Mouse (Mus musculus): ENCODE data around the gene Blm. TPM values are rescaled to one million over a fixed set of nuclear protein-coding genes. Genes with fewer than 3 reads are reported as not detected.
"Not testable (repeated sequence)": the region's sequence is repeated elsewhere in the genome, so short reads cannot be mapped to it uniquely, and the experiment has no call there.

The Blm gene
- polyA plus RNA-seq, 1 experiment from 2014 or later: 29.6 TPM

DNA sequence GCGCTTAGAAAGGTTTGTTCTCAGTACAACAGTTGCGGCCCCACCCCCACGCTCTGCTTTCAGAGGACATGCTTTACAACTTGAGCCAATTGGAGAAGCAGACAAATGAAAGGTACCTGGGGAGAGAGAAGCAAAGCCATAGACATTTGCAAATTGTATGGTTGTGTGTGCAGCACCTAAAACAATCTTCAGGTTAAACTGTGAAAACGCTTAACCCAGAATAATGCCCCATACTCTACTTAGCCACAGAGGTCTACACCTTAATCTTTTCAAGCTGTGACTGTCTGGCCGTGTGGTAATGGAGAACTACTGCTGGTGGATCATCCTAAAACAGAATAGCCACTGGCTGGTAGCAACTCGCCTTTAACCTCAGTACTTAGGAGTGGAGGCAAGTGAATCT, 8.2 kb downstream of the Blm start:
- H3K27me3 ChIP-seq: no peaks in the 10 kb centered on the region

GRCm38 (mm10) chr7:80512408-80513085, 22.4 kb downstream of the Blm start:
- Histone ChIP-seq H3K27me3 (no peaks in the 10 kb centered on the region), H3K27ac (no peak overlapping the region), H3K9me3 (no peaks in the 10 kb centered on the region), H3K36me3 (peaks cover 37% of the 10 kb centered on the region), H3K9ac (no peak overlapping the region), H3K4me2 (no peak overlapping the region), H3K4me1 (no peaks in the 10 kb centered on the region), H3K4me3 (no peak overlapping the region)
- WGBS: 91% methylated on average over 16 of the region's 16 CpGs
- ATAC-seq (ENCODE audit: borderline replicate concordance, extremely low read depth, low FRiP score, low TSS enrichment): no peak

More for the DNA sequence above, 8.2 kb downstream of the Blm start:
- no peaks in the 10 kb centered on the region for H3K36me3 ChIP-seq
- ATAC-seq (ENCODE audit: borderline replicate concordance, extremely low read depth, low FRiP score, low TSS enrichment): no peak
- H3K27ac ChIP-seq: no peak overlapping the region
- no peak overlapping the region for H3K9ac ChIP-seq
- H3K9me3 ChIP-seq: no peaks in the 10 kb centered on the region
- WGBS: 72% methylated on average over 6 of the region's 6 CpGs
- no peaks in the 10 kb centered on the region for H3K4me1 ChIP-seq
- H3K4me2 ChIP-seq: no peak overlapping the region
- no peak overlapping the region for H3K4me3 ChIP-seq

DNA sequence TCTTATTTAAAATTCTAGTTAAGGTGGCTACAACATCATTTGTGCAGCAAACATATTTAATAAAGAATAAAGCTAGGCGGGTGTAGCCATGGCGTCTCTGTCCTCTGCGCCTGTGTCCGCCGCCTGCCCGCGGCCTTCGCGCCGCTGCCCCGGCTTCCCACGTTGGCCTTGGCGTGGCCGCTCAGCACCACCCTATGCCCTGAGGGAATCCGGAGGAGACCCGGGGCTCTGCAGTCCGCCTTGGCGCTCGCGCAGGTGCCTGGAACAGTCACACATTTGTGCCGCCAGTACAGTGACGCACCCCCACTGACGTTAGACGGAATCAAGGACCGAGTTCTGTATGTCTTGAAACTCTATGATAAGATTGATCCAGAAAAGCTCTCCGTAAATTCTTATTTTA, 27.2 kb downstream of the Blm start:
- not testable (repeated sequence) for H3K9ac ChIP-seq; ATAC-seq (ENCODE audit: borderline replicate concordance, extremely low read depth, low FRiP score, low TSS enrichment); H3K4me2 ChIP-seq; H3K4me3 ChIP-seq; H3K27ac ChIP-seq; H3K9me3 ChIP-seq; H3K27me3 ChIP-seq
- peaks cover 17% of the 10 kb centered on the region; the same call in 1 of the 2 replicates for H3K4me1 ChIP-seq
- peaks cover 54% of the 10 kb centered on the region for H3K36me3 ChIP-seq
- 99% methylated on average over 26 of the region's 26 CpGs for WGBS

DNA sequence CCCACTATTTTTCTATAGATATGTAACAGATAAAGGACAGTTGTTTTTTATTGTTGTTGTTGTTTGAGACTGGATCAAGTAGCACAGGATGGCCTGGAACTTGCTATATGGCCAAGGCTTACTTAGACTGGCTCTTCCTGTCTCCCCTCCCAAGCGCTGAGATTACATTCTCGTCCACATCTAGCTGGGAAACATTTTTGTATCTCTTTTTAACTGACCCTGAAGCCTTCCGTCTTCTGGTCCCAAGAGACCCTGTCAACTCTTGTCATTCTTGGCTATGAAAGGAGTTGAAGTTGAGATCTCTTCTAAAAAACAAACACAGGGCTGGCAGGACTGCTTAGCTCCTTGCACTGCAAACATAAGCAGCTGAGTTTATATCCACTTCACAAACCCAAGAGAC, 28.9 kb downstream of the Blm start:
- Histone ChIP-seq H3K9me3 (no peaks in the 10 kb centered on the region), H3K27ac (0 out of 2 replicates have a peak overlapping the region, but pooled peaks have one; percentile 24), H3K4me3 (no peak overlapping the region), H3K36me3 (peaks cover 53% of the 10 kb centered on the region), H3K9ac (no peak overlapping the region), H3K4me2 (no peak overlapping the region), H3K4me1 (peaks cover 25% of the 10 kb centered on the region; the same call in 1 of the 2 replicates), H3K27me3 (no peaks in the 10 kb centered on the region)
- no peak for ATAC-seq (ENCODE audit: borderline replicate concordance, extremely low read depth, low FRiP score, low TSS enrichment)
- 57% methylated on average over 3 of the region's 3 CpGs for WGBS

- WGBS: 63% methylated on average over 3 of the region's 3 CpGs
- ATAC-seq (ENCODE audit: borderline replicate concordance, extremely low read depth, low FRiP score, low TSS enrichment): no peak
- no peak overlapping the region for H3K4me2 ChIP-seq
These were observed 30.0 kb downstream of the Blm start for GRCm38 (mm10) chr7:80504920-80505319.

DNA sequence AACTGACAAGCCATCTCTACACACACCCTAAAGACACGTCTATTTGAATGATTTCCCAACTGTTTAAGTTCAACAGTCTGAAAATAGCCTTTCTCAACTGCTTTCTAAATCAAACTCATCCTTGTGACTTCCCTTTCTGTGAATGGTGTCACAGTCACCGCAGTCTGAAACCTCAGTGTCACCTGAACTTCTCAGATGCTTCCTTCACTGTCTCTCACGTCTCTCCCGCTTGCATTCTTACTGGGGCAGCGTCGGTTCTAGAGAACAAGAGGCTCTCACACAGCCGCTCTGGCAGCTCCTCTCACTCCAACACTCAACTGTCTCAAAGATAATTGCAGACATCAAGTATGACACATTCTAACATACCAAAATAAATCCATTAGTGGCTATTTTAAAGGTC, 33.9 kb downstream of the Blm start:
- no peak overlapping the region for H3K4me2 ChIP-seq
- no peak overlapping the region for H3K27ac ChIP-seq

More at GRCm38 (mm10) chr7:80504920-80505319, 30.0 kb downstream of the Blm start:
- Histone ChIP-seq H3K9ac (no peak overlapping the region), H3K27ac (peak overlapping the region; percentile 33; the same call in 1 of the 2 replicates), H3K36me3 (peaks cover 53% of the 10 kb centered on the region), H3K4me1 (peaks cover 30% of the 10 kb centered on the region), H3K9me3 (no peaks in the 10 kb centered on the region), H3K4me3 (no peak overlapping the region), H3K27me3 (no peaks in the 10 kb centered on the region)

DNA sequence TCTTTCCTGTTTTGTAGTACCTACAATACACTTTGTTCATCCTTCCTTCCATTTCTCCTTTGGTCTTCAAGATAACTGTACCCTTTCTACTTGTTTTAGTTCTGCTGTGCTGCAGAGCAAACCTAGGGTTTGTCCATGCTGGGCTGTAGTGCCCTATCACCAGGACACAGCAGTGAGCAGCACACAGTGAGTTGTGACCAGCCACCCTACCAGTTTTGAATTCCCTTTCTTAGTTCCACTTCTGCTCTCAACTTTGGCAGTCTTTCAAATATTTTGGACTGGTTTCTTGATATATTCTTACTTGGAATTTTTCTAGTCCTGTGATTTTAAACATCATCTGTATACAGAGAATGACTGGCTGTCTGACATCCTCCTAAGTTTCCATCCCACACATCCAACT, 34.8 kb downstream of the Blm start:
- Histone ChIP-seq H3K27me3 (no peaks in the 10 kb centered on the region), H3K27ac (peak overlapping the region; percentile 50), H3K36me3 (peaks cover 42% of the 10 kb centered on the region), H3K4me3 (no peak overlapping the region), H3K9me3 (no peaks in the 10 kb centered on the region), H3K4me1 (peaks cover 26% of the 10 kb centered on the region), H3K4me2 (no peak overlapping the region), H3K9ac (no peak overlapping the region)
- ATAC-seq (ENCODE audit: borderline replicate concordance, extremely low read depth, low FRiP score, low TSS enrichment): no peak

More for the DNA sequence above, 33.9 kb downstream of the Blm start:
- H3K9ac ChIP-seq: no peak overlapping the region
- H3K9me3 ChIP-seq: no peaks in the 10 kb centered on the region
- no peak overlapping the region for H3K4me3 ChIP-seq
- WGBS: 49% methylated on average over 7 of the region's 7 CpGs
- peaks cover 42% of the 10 kb centered on the region for H3K36me3 ChIP-seq
- H3K4me1 ChIP-seq: peaks cover 31% of the 10 kb centered on the region
- no peaks in the 10 kb centered on the region for H3K27me3 ChIP-seq
- ATAC-seq (ENCODE audit: borderline replicate concordance, extremely low read depth, low FRiP score, low TSS enrichment): no peak

GRCm38 (mm10) chr7:80499190-80499962, 35.5 kb downstream of the Blm start:
- peak overlapping the region; percentile 50 for H3K27ac ChIP-seq
- peaks cover 41% of the 10 kb centered on the region for H3K36me3 ChIP-seq
- no peaks in the 10 kb centered on the region for H3K27me3 ChIP-seq
- peak; percentile 39; the same call in 1 of the 2 replicates for ATAC-seq (ENCODE audit: borderline replicate concordance, extremely low read depth, low FRiP score, low TSS enrichment)
- no peak overlapping the region for H3K9ac ChIP-seq
- H3K9me3 ChIP-seq: no peaks in the 10 kb centered on the region
- 60% methylated on average over 9 of the region's 9 CpGs for WGBS
- no peak overlapping the region for H3K4me2 ChIP-seq
- H3K4me1 ChIP-seq: peaks cover 24% of the 10 kb centered on the region
- H3K4me3 ChIP-seq: no peak overlapping the region

DNA sequence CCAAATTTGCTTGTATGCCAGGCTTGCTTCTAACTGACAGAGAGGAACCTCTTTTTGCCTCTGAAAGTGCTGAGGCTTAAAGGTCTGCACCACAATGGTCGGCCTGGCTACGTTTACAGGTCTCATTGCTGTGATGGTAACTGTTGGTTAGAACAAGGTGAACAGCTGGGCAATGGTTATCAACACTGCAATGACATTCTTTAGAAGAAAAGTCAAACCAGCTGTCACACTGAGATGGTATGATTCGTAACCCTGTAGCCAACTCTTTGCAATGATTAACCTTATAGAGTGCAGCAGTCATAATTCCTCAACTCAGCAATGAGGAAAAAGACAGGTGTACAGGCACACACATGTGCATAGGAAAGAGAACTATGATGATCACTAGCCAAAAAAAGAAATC, 38.3 kb downstream of the Blm start:
- WGBS: 79% methylated on average over 3 of the region's 3 CpGs
- Histone ChIP-seq H3K27ac (no peak overlapping the region), H3K4me1 (peaks cover 7% of the 10 kb centered on the region), H3K9ac (no peak overlapping the region), H3K4me3 (no peak overlapping the region), H3K9me3 (no peaks in the 10 kb centered on the region), H3K4me2 (no peak overlapping the region), H3K27me3 (no peaks in the 10 kb centered on the region), H3K36me3 (peaks cover 25% of the 10 kb centered on the region)
- ATAC-seq (ENCODE audit: borderline replicate concordance, extremely low read depth, low FRiP score, low TSS enrichment): no peak

GRCm38 (mm10) chr7:80495210-80495609, 39.7 kb downstream of the Blm start:
- no peaks in the 10 kb centered on the region for H3K27me3 ChIP-seq
- no peak overlapping the region for H3K27ac ChIP-seq
- peaks cover 5% of the 10 kb centered on the region for H3K4me1 ChIP-seq
- H3K36me3 ChIP-seq: peaks cover 35% of the 10 kb centered on the region
- no peak overlapping the region for H3K9ac ChIP-seq
- 68% methylated on average over 6 of the region's 6 CpGs for WGBS
- no peak overlapping the region for H3K4me3 ChIP-seq
- no peak for ATAC-seq (ENCODE audit: borderline replicate concordance, extremely low read depth, low FRiP score, low TSS enrichment)
- no peak overlapping the region for H3K4me2 ChIP-seq
- H3K9me3 ChIP-seq: no peaks in the 10 kb centered on the region

DNA sequence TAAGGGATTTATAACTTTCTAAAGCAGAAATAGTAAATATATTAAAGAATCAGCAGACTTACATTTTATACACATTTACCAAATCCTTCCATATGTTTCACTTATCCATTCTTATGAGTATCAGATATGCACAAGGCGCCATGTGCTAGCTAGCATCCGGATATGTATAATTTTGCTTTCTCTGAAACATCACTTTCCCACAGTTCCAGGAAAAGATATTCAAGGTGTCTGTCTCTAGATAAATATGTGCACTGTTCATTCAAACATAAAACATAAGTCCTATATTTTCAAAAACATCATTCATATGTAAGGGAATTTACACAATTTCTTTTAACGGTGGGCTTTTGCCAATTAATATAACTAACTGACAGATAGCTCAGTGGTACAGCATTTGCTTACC, 42.9 kb downstream of the Blm start:
- Histone ChIP-seq H3K27me3 (no peaks in the 10 kb centered on the region), H3K4me3 (no peak overlapping the region), H3K27ac (no peak overlapping the region), H3K4me2 (no peak overlapping the region), H3K36me3 (peaks cover 32% of the 10 kb centered on the region), H3K4me1 (no peaks in the 10 kb centered on the region), H3K9ac (no peak overlapping the region), H3K9me3 (no peaks in the 10 kb centered on the region)
- ATAC-seq (ENCODE audit: borderline replicate concordance, extremely low read depth, low FRiP score, low TSS enrichment): no peak
- whole genome bisulfite sequencing: 90% methylated on average over 3 of the region's 3 CpGs

GRCm38 (mm10) chr7:80491086-80491485, 43.8 kb downstream of the Blm start:
- Histone ChIP-seq H3K36me3 (peaks cover 26% of the 10 kb centered on the region), H3K27me3 (no peaks in the 10 kb centered on the region), H3K4me2 (no peak overlapping the region), H3K4me3 (no peak overlapping the region), H3K9me3 (no peaks in the 10 kb centered on the region), H3K27ac (no peak overlapping the region), H3K4me1 (no peaks in the 10 kb centered on the region), H3K9ac (no peak overlapping the region)
- 80% methylated on average over 3 of the region's 3 CpGs for WGBS
- ATAC-seq (ENCODE audit: borderline replicate concordance, extremely low read depth, low FRiP score, low TSS enrichment): no peak
